Mouse (Mus musculus): Measurements from ENCODE around the gene Rsad2.

GRCm38 (mm10) chr12:26454682-26455081 is 1.6 kb downstream of the Rsad2 start:
- TF ChIP-seq CTCF (IDR thresholded peaks at IDR 0.05; ENCODE audit: low read depth) = no peak
- no peak for TF ChIP-seq EP300 (optimal IDR thresholded peaks at IDR 0.05)

Measured in stomach, postnatal 0 days (tissue).